Mouse (Mus musculus) layer of hippocampus, adult 9-11 months (tissue): Measurements from ENCODE around the gene Ankrd45.
"Not testable (repeated sequence)": the region's sequence is repeated elsewhere in the genome, so short reads cannot be mapped to it uniquely, and the experiment has no call there.

Experiments used
- DNase-seq: peaks from one replicate; pipeline ENCODE4 v3.0.0; 2022

Gene Ankrd45

DNA sequence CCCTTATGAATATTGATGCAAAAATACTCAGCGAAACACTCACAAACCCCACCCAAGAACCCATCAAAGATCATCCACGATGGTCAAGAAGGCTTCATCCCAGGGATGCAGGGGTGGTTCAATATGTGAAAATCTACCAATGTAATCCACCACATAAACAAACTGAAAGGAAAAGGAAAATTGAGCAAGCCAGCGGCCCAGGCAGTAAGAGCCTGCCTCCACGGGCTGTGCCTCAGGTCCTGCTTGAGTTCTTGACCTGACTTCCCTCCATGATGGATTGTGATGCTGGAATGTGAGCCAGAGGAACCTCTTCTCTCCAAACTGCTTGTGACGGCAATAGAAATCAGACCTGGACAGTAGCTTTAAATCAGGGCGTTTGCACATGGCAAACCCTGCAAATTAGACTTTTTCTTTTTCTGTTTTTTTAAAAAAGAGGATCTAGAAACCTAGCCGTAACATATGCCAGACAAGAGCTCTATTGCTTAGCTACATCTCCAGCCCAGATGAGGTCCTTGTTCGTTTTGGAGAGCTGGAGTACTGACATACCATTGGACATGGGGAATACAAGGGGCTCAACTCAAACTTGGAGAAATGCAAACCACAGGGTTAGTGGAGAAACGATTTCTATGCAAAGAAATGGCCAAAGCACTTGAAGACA, 47.9 kb downstream of the Ankrd45 start:
- DNase-seq = no peak

GRCm38 (mm10) chr1:161195541-161196351, 53.3 kb downstream of the Ankrd45 start:
- DNase-seq = peak; percentile 77

- DNase-seq = not testable (repeated sequence)
Observed at GRCm38 (mm10) chr1:161196364-161196763, 53.9 kb downstream of the Ankrd45 start.

DNA sequence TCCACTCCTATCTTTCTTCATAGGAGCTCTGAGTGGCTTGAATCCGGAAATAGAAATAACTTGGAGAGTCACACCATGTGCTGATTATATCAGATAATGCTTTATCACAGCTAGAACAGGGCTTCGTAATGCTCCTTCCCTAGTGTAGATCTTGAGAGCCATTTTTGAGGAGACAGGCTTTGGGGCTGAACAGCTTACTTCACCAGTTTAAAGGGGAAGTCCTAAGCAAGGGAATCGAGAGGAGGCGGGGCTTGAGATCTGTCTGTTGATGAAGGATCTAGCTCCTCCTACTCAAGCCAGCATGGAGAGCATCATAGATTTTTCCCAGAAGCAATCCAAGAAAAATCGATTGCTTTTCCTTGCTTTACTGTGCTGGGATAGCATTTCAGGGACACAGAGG, 57.4 kb downstream of the Ankrd45 start:
- DNase-seq = no peak

GRCm38 (mm10) chr1:161214465-161214864, 72.0 kb downstream of the Ankrd45 start:
- DNase-seq = no peak

DNA sequence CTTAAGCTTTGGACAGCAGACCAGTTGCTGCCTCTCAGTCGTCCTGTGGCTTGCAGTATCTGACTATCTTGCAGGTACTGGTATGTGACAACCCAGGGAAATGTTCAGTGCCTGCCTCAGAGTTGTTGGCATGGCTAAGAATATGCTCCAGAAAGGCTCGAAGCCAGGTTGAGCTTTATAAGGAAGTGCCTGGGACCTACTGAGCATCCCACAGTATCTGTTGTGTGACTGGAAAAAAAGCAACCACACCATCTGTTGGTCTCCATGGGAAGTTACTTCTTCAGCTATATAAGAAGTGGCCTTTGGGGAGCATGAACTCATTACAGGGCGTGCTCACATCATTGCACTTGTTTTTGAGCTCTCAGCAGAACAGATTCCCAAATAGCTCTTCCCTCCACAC, 77.3 kb downstream of the Ankrd45 start:
- no peak for DNase-seq
